In genomic region chr6:15721716-15722031, GRCm38 (mm10) we compare ENCODE assay signal across 8 mouse cellular contexts. TPM values are rescaled to one million over a fixed set of nuclear protein-coding genes. Genes with fewer than 3 reads are reported as not detected.
DNase-seq lines count a peak whose midpoint lies in the region; ATAC-seq and TF ChIP-seq lines count a peak whose summit lies in the region.

No protein-coding gene starts in this region.

- DNase-seq in heart, adult 18-20 months = no peak
- no peak for DNase-seq in hindbrain, embryonic 14.5 days (ENCODE audit: low spot score)
- DNase-seq in layer of hippocampus, postnatal 10 days (ENCODE audit: low spot score in 2 of 2) = no peak
- DNase-seq in embryo, embryonic 11 days = no peak

- no peak for ATAC-seq in heart, embryonic 15.5 days (replicated peaks; ENCODE audit: insufficient number of reproducible peaks, insufficient read depth, low FRiP score, low read depth)
- ATAC-seq in hindbrain, embryonic 14.5 days (ENCODE audit: low FRiP score) = no peak
- no peak for ATAC-seq in midbrain, embryonic 12.5 days (ENCODE audit: low FRiP score, low read depth)
- no peak for ATAC-seq in granulocyte monocyte progenitor cell, adult 5-6 weeks (replicated peaks; ENCODE audit: poor library complexity, severe bottlenecking)

- peak overlapping the region; percentile 88 for H3K4me3 ChIP-seq in heart, embryonic 15.5 days
- peak overlapping the region; percentile 79 for H3K4me3 ChIP-seq in bone marrow macrophage, adult 2 months (ENCODE audit: insufficient read depth, low read length)
- H3K4me3 ChIP-seq in hindbrain, embryonic 14.5 days (replicated peaks; ENCODE audit: low read length) = peak overlapping the region; percentile 64
- peak overlapping the region; percentile 66 for H3K4me3 ChIP-seq in midbrain, embryonic 12.5 days

- TF ChIP-seq POLR2A in bone marrow macrophage, adult 2 months (IDR thresholded peaks at IDR 0.05; ENCODE audit: borderline replicate concordance, low read depth, low read length) = no peak

- H3K4me2 ChIP-seq in heart, embryonic 15.5 days = peak overlapping the region; percentile 77
- H3K4me2 ChIP-seq in hindbrain, embryonic 14.5 days (replicated peaks) = peak overlapping the region; percentile 100
- H3K4me2 ChIP-seq in midbrain, embryonic 12.5 days (replicated peaks) = peak overlapping the region; percentile 95

- no peaks in the 10 kb centered on the region for H3K36me3 ChIP-seq in heart, embryonic 15.5 days
- H3K36me3 ChIP-seq in hindbrain, embryonic 14.5 days (replicated peaks; ENCODE audit: control insufficient read depth, insufficient read depth) = no peaks in the 10 kb centered on the region
- no peaks in the 10 kb centered on the region for H3K36me3 ChIP-seq in midbrain, embryonic 12.5 days

- H3K27me3 ChIP-seq in heart, embryonic 15.5 days = no peaks in the 10 kb centered on the region
- H3K27me3 ChIP-seq in hindbrain, embryonic 14.5 days (ENCODE audit: control insufficient read depth, insufficient read depth, low read length) = peaks cover 16% of the 10 kb centered on the region
- H3K27me3 ChIP-seq in midbrain, embryonic 12.5 days = peaks cover 4% of the 10 kb centered on the region

- 24% methylated on average over 5 of the region's 5 CpGs for WGBS in heart, embryonic 15.5 days
- WGBS in hindbrain, embryonic 14.5 days = 45% methylated on average over 5 of the region's 5 CpGs
- WGBS in midbrain, embryonic 12.5 days = 36% methylated on average over 5 of the region's 5 CpGs

- peaks cover 13% of the 10 kb centered on the region for H3K4me1 ChIP-seq in heart, embryonic 15.5 days (replicated peaks)
- H3K4me1 ChIP-seq in bone marrow macrophage, adult 2 months (ENCODE audit: control insufficient read depth, insufficient read depth, low read length) = peaks cover 21% of the 10 kb centered on the region
- peaks cover 11% of the 10 kb centered on the region for H3K4me1 ChIP-seq in hindbrain, embryonic 14.5 days (replicated peaks; ENCODE audit: control insufficient read depth, insufficient read depth, low read length)
- H3K4me1 ChIP-seq in midbrain, embryonic 12.5 days = 0 out of 2 replicates have a peak, but pooled peaks cover 7% of the 10 kb centered on the region

- H3K9ac ChIP-seq in heart, embryonic 15.5 days = peak overlapping the region; percentile 86
- peak overlapping the region; percentile 65 for H3K9ac ChIP-seq in hindbrain, embryonic 14.5 days
- H3K9ac ChIP-seq in midbrain, embryonic 12.5 days (replicated peaks) = peak overlapping the region; percentile 82; the same call in 1 of the 2 replicates

- peak overlapping the region; percentile 84 for H3K27ac ChIP-seq in heart, embryonic 15.5 days
- H3K27ac ChIP-seq in bone marrow macrophage, adult 2 months (ENCODE audit: insufficient read depth, low read depth, low read length) = peak overlapping the region; percentile 67
- no peak overlapping the region for H3K27ac ChIP-seq in hindbrain, embryonic 14.5 days
- H3K27ac ChIP-seq in midbrain, embryonic 12.5 days (replicated peaks) = no peak overlapping the region

- no peak for TF ChIP-seq CTCF in bone marrow macrophage, adult 2 months (IDR thresholded peaks at IDR 0.05; ENCODE audit: low read depth, low read length)

- no peaks in the 10 kb centered on the region for H3K9me3 ChIP-seq in heart, embryonic 15.5 days (replicated peaks)
- no peaks in the 10 kb centered on the region for H3K9me3 ChIP-seq in hindbrain, embryonic 14.5 days (ENCODE audit: control insufficient read depth, low read length)
- no peaks in the 10 kb centered on the region for H3K9me3 ChIP-seq in midbrain, embryonic 12.5 days

RNA-seq across cellular contexts. Expression of gene Mdfic, which starts 1.2 kb away (rescaled TPM):
- 4.2 and 4.6 TPM in 2 replicates for polyA plus RNA-seq in heart, embryonic 15.5 days (2015; fragmentation: Nextera tagmentation; extraction: Ambion mirVana)
- 10 to 100 TPM; 15.2 to 17.2 TPM for total RNA-seq in heart, adult 18-20 months (2021)
- 107 and 110 TPM in 2 replicates for polyA plus RNA-seq in bone marrow macrophage, adult 2 months (2012; ENCODE audit: insufficient read depth, insufficient read length, missing spikeins)
- polyA plus RNA-seq in hindbrain, embryonic 14.5 days (2014; fragmentation: Nextera tagmentation; extraction: Ambion mirVana) = 1.5 and 2.5 TPM in 2 replicates
- polyA plus RNA-seq in midbrain, embryonic 12.5 days (2016; fragmentation: Nextera tagmentation; extraction: Ambion mirVana) = 4.9 and 5.2 TPM in 2 replicates
- total RNA-seq in granulocyte monocyte progenitor cell, adult 5-6 weeks (2014; fragmentation: Nextera tagmentation) = 10.8 and 13.3 TPM in 2 replicates
- total RNA-seq in granulocyte monocyte progenitor cell, adult 5-6 weeks (2017) = 8.7 and 15.6 TPM in 2 replicates
- 1 to 10 TPM; 4.0 to 6.0 TPM for total RNA-seq in layer of hippocampus, postnatal 10 days (2021)

Comparison
In these comparisons a context has a peak if more than half of its experiments do, and no peak if none do; other contexts are left out.
1. H3K27ac ChIP-seq: peak in heart, embryonic 15.5 days (single experiment) and bone marrow macrophage, adult 2 months (single experiment); none in hindbrain, embryonic 14.5 days (single experiment) and midbrain, embryonic 12.5 days (single experiment).
2. RNA of gene Mdfic, which starts 1.2 kb away (polyA plus RNA-seq): 107 to 110 TPM in bone marrow macrophage, adult 2 months; 4.9 to 5.2 TPM in midbrain, embryonic 12.5 days, 4.2 to 4.6 TPM in heart, embryonic 15.5 days and 1.5 to 2.5 TPM in hindbrain, embryonic 14.5 days; every median in the first group is over 10 times any median in the second.
3. Peak in every context shown above with its lines, with median percentiles within 50 percentile points of each other: H3K4me2 ChIP-seq, H3K4me3 ChIP-seq and H3K9ac ChIP-seq.